Mouse (Mus musculus): ENCODE data around the gene Smco3. TPM values are rescaled to one million over a fixed set of nuclear protein-coding genes. Genes with fewer than 3 reads are reported as not detected.

Smco3 gene
- polyA plus RNA-seq, 1 experiment from 2014 or later, result 1.9 TPM

DNA sequence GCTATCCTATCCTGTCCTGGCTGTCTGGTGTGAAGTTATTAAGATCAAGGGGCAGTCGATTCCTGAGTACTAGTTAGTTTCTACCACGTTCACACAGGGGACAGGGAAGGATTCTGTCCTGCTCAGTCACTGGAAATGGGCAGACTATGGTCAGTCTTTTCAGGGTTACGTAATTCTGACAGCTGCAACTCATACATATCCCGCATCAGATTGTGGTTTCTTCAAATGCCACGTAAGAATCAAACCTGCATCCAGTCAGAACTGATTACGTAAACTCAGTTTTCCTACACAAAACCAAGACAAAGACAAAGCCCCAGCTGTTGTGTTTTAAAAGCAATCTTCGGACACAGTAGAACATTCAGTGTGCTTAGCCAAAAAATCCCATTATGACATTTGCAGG is 19.9 kb downstream of the Smco3 start:
- WGBS, result 92% methylated on average over 7 of the region's 7 CpGs
- peaks cover 74% of the 10 kb centered on the region for H3K36me3 ChIP-seq

GRCm38 (mm10) chr6:136813117-136813516 is 22.1 kb downstream of the Smco3 start:
- no peaks in the 10 kb centered on the region for H3K9me3 ChIP-seq
- 35% methylated on average over 4 of the region's 4 CpGs for WGBS
- H3K27me3 ChIP-seq (replicated peaks), result no peaks in the 10 kb centered on the region
- no peak overlapping the region for H3K4me3 ChIP-seq (replicated peaks)
- H3K4me2 ChIP-seq, result no peak overlapping the region
- H3K36me3 ChIP-seq, result peaks cover 59% of the 10 kb centered on the region
- H3K4me1 ChIP-seq, result 0 out of 2 replicates have a peak, but pooled peaks cover 7% of the 10 kb centered on the region
- peak overlapping the region; percentile 8; the same call in 1 of the 2 replicates for H3K27ac ChIP-seq
- no peak for ATAC-seq (ENCODE audit: insufficient read depth, low FRiP score, low read depth)
- H3K9ac ChIP-seq, result no peak overlapping the region

More for the DNA sequence above, 19.9 kb downstream of the Smco3 start:
- no peaks in the 10 kb centered on the region for H3K27me3 ChIP-seq (replicated peaks)
- no peaks in the 10 kb centered on the region for H3K4me1 ChIP-seq
- H3K4me3 ChIP-seq (replicated peaks), result no peak overlapping the region
- ATAC-seq (ENCODE audit: insufficient read depth, low FRiP score, low read depth), result no peak
- H3K9me3 ChIP-seq, result no peaks in the 10 kb centered on the region
- no peak overlapping the region for H3K4me2 ChIP-seq
- H3K27ac ChIP-seq, result no peak overlapping the region
- no peak overlapping the region for H3K9ac ChIP-seq

GRCm38 (mm10) chr6:136811196-136811595 is 24.1 kb downstream of the Smco3 start:
- Histone ChIP-seq H3K9ac (no peak overlapping the region), H3K27ac (peak overlapping the region; percentile 45; the same call in 1 of the 2 replicates)
- 81% methylated on average over 10 of the region's 10 CpGs for WGBS

DNA sequence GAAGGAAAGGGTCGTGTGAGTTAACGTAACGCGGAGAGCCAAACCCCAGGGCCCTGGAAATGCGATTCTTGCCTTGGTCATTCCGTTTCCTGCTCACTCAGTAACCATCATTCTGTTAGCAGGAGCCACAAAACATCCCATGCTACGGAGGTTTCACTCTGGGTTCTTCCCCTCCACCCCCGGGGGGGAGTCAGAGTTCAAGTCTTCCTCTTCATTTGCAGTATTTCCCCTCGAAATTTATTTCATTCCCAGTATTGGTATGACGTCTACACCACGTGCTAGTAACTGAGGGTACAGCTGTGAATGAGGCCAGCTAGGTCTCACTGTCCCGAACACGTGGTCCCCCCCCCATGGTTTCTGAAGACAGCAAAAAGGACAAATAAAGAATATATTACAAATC is 25.6 kb downstream of the Smco3 start:
- H3K27ac ChIP-seq, result no peak overlapping the region
- 65% methylated on average over 13 of the region's 13 CpGs for WGBS
- H3K27me3 ChIP-seq (replicated peaks), result no peaks in the 10 kb centered on the region

More at GRCm38 (mm10) chr6:136811196-136811595, 24.1 kb downstream of the Smco3 start:
- Histone ChIP-seq H3K4me3 (replicated peaks) (no peak overlapping the region), H3K27me3 (replicated peaks) (no peaks in the 10 kb centered on the region), H3K4me2 (no peak overlapping the region), H3K9me3 (no peaks in the 10 kb centered on the region), H3K36me3 (peaks cover 41% of the 10 kb centered on the region), H3K4me1 (0 out of 2 replicates have a peak, but pooled peaks cover 11% of the 10 kb centered on the region)
- ATAC-seq (ENCODE audit: insufficient read depth, low FRiP score, low read depth), result no peak

DNA sequence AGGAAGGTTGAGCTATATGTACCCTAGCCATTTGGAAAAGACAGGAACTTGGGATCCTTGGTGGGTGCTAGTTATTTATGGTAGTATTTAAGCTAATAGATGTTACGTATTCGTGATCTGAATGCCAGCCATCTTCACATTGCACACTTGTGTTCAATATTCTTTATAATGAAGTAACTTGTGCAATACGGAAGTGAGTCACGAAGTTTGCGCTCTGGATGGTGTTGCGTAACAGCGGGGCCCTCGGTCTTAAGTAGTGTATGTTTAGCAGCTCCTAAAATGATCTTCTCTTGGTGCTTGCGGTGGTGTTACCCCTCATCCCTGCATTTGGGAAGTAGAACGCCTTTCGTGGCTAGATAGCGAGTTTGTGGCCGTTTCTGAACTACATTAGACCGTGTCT is 26.2 kb downstream of the Smco3 start:
- no peak for ATAC-seq (ENCODE audit: insufficient read depth, low FRiP score, low read depth)
- peak overlapping the region; percentile 81 for H3K4me2 ChIP-seq
- H3K9ac ChIP-seq, result peak overlapping the region; percentile 61
- no peaks in the 10 kb centered on the region for H3K27me3 ChIP-seq (replicated peaks)
- H3K4me3 ChIP-seq (replicated peaks), result peak overlapping the region; percentile 76
- H3K4me1 ChIP-seq, result peaks cover 15% of the 10 kb centered on the region; the same call in 1 of the 2 replicates
- peaks cover 23% of the 10 kb centered on the region for H3K36me3 ChIP-seq
- H3K27ac ChIP-seq, result peak overlapping the region; percentile 84
- WGBS, result 17% methylated on average over 14 of the region's 14 CpGs
- no peaks in the 10 kb centered on the region for H3K9me3 ChIP-seq

More for the DNA sequence above, 25.6 kb downstream of the Smco3 start:
- H3K9ac ChIP-seq, result no peak overlapping the region; the same call in 1 of the 2 replicates
- peak overlapping the region; percentile 81 for H3K4me2 ChIP-seq
- H3K4me3 ChIP-seq (replicated peaks), result peak overlapping the region; percentile 76
- ATAC-seq (ENCODE audit: insufficient read depth, low FRiP score, low read depth), result no peak
- peaks cover 15% of the 10 kb centered on the region; the same call in 1 of the 2 replicates for H3K4me1 ChIP-seq
- peaks cover 29% of the 10 kb centered on the region for H3K36me3 ChIP-seq
- no peaks in the 10 kb centered on the region for H3K9me3 ChIP-seq

- H3K36me3 ChIP-seq, result peaks cover 19% of the 10 kb centered on the region; the same call in 1 of the 2 replicates
- H3K4me3 ChIP-seq (replicated peaks), result peak overlapping the region; percentile 76
- 1% methylated on average over 28 of the region's 28 CpGs for WGBS
- H3K4me2 ChIP-seq, result peak overlapping the region; percentile 81
- H3K27me3 ChIP-seq (replicated peaks), result no peaks in the 10 kb centered on the region
- peak overlapping the region; percentile 61 for H3K9ac ChIP-seq
- no peaks in the 10 kb centered on the region for H3K9me3 ChIP-seq
- peaks cover 15% of the 10 kb centered on the region; the same call in 1 of the 2 replicates for H3K4me1 ChIP-seq
- no peak for ATAC-seq (ENCODE audit: insufficient read depth, low FRiP score, low read depth)
- H3K27ac ChIP-seq, result peak overlapping the region; percentile 84
These were observed 26.6 kb downstream of the Smco3 start for GRCm38 (mm10) chr6:136808631-136809046.

GRCm38 (mm10) chr6:136808014-136808417 is 27.2 kb downstream of the Smco3 start, which contains the start of gene H2afj:
TSS of gene H2afj (plus strand) at chr6:136808244.
- H3K9me3 ChIP-seq, result no peaks in the 10 kb centered on the region
- peak within 1 kb of the TSS; percentile 94 for H3K27ac ChIP-seq
- ATAC-seq (ENCODE audit: insufficient read depth, low FRiP score, low read depth), result peak; percentile 86
- peak within 1 kb of the TSS; percentile 81 for H3K4me2 ChIP-seq
- H3K27me3 ChIP-seq (replicated peaks), result no peaks in the 10 kb centered on the region
- peak within 1 kb of the TSS; percentile 61 for H3K9ac ChIP-seq
- peak within 1 kb of the TSS; percentile 76 for H3K4me3 ChIP-seq (replicated peaks)
- under 1% methylated on average over 34 of the region's 34 CpGs for WGBS
- H3K36me3 ChIP-seq, result peaks cover 15% of the 10 kb centered on the region; the same call in 1 of the 2 replicates
- peaks cover 20% of the 10 kb centered on the region; the same call in 1 of the 2 replicates for H3K4me1 ChIP-seq

DNA sequence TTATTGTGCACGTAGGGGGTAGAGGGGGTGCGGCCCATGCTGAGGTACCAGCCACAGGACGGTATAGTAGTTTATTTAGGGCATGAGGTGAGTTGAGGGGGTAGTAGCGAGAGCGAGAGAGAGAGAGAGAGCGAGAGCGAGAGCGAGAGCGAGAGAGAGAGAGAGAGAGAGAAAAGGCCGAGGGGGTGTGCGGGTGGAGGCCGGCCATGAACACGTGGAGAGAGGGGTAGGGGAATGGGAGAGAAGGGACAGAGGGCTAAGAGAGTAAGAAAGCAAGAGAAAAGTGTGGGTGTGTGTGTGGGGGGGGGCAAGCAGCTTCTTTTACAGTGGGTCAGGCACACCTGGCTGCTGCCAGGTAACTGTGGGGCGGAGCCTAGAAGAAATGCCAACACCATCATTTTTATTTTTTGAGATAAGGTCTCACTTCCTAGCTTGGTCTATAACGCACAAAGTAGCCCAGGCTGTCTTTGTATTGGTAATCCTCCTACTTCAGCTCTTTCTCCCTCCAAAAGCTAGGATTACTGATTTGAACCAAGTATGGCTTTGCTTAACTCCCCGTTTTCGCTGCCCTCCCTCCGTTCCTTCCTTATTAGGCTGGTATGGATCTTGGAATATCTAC is 27.7 kb downstream of the Smco3 start:
- H3K9me3 ChIP-seq, result no peaks in the 10 kb centered on the region
- no peak for ATAC-seq (ENCODE audit: insufficient read depth, low FRiP score, low read depth)
- H3K36me3 ChIP-seq, result peaks cover 14% of the 10 kb centered on the region; the same call in 1 of the 2 replicates
- no peaks in the 10 kb centered on the region for H3K27me3 ChIP-seq (replicated peaks)
- peak overlapping the region; percentile 81 for H3K4me2 ChIP-seq
- peak overlapping the region; percentile 76 for H3K4me3 ChIP-seq (replicated peaks)
- H3K27ac ChIP-seq, result peak overlapping the region; percentile 94
- peaks cover 20% of the 10 kb centered on the region; the same call in 1 of the 2 replicates for H3K4me1 ChIP-seq
- H3K9ac ChIP-seq, result no peak overlapping the region; the same call in 1 of the 2 replicates
- 27% methylated on average over 18 of the region's 18 CpGs for WGBS

DNA sequence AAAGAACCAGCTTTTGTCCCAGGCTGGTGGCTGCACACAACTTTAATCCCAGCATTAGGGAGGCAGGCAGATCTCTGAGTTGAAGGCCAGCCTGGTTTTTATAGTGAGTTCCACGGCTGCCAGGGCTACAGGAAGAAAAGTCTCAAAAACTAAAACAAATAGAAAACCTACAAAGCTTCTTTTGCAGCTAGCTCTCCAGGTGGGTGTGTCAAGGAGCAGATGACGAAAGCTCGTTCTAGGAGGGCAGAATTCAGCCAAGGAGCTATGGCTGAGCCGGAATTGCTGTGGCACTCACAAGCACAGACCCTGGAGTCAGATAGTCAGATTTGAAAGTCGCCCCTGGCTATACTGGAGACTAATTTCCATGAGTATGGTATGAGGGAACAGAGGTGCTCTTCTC is 28.4 kb downstream of the Smco3 start:
- Histone ChIP-seq H3K36me3 (peaks cover 8% of the 10 kb centered on the region; the same call in 1 of the 2 replicates), H3K27me3 (replicated peaks) (no peaks in the 10 kb centered on the region), H3K27ac (peak overlapping the region; percentile 94), H3K9me3 (no peaks in the 10 kb centered on the region), H3K4me2 (peak overlapping the region; percentile 81), H3K9ac (no peak overlapping the region), H3K4me1 (peaks cover 20% of the 10 kb centered on the region; the same call in 1 of the 2 replicates), H3K4me3 (replicated peaks) (peak overlapping the region; percentile 76)
- WGBS, result 60% methylated on average over 5 of the region's 5 CpGs
- ATAC-seq (ENCODE audit: insufficient read depth, low FRiP score, low read depth), result no peak

DNA sequence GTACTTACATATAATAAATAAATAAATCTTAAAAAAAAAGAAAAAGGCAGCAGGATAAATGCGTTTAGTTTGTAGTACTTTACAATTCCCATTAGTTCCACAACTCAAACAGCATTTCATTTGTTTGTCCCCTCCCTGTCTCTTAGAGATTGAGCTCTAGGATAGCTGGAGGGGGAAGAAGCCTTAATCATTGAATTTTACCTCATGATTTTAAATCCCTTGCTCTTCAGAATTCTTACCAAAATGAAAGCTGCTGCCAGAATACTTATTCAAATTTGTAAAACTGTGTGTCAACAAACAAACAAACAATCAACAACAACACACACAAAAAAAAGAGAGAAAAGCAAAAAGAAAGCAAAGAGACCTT is 29.9 kb downstream of the Smco3 start:
- 72% methylated on average over 1 of the region's 1 CpGs for WGBS
- Histone ChIP-seq H3K4me3 (replicated peaks) (no peak overlapping the region), H3K36me3 (0 out of 2 replicates have a peak, but pooled peaks cover 3% of the 10 kb centered on the region), H3K27me3 (replicated peaks) (no peaks in the 10 kb centered on the region), H3K9ac (no peak overlapping the region), H3K9me3 (no peaks in the 10 kb centered on the region), H3K27ac (peak overlapping the region; percentile 100; the same call in 1 of the 2 replicates), H3K4me2 (no peak overlapping the region; the same call in 1 of the 2 replicates), H3K4me1 (peaks cover 20% of the 10 kb centered on the region; the same call in 1 of the 2 replicates)
- ATAC-seq (ENCODE audit: insufficient read depth, low FRiP score, low read depth), result no peak

DNA sequence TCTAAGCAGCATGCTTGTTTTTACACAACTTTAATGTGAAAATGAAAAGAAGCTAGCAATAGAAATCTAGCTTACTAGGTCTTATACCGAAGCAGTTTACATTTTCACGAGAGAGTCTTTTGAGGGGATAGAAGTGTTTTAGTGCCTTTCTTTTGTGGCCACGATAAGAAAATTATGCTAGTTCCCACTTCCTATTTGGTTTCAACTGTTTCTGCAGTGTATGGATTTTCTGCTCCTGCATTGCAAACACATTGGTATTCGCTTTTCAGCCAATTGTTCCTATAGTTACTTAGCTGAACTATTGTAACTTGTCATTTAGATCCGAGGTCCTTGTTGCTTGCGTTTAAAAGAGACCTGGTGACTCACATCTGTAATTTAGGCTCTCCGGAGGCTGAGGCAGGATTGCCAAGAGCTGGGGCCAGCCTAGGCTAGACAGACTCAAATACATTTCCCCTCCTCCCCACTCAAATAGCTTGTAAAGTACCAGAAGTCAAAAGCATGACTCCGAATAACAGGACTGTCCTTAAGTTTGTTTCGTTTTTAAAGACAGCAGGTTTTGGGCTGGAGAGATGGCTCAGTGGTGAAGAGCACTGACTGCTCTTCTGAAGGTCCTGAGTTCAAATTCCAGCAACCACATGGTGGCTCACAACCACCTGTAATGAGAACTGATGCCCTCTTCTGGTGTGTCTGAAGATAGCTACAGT is 30.4 kb downstream of the Smco3 start:
- peak overlapping the region; percentile 56 for H3K4me3 ChIP-seq (replicated peaks)
- 22% methylated on average over 9 of the region's 9 CpGs for WGBS
- H3K4me1 ChIP-seq, result peaks cover 20% of the 10 kb centered on the region; the same call in 1 of the 2 replicates
- H3K27ac ChIP-seq, result peak overlapping the region; percentile 100
- no peaks in the 10 kb centered on the region for H3K36me3 ChIP-seq
- peak overlapping the region; percentile 81 for H3K4me2 ChIP-seq
- H3K9ac ChIP-seq, result peak overlapping the region; percentile 8; the same call in 1 of the 2 replicates
- no peaks in the 10 kb centered on the region for H3K9me3 ChIP-seq
- no peak for ATAC-seq (ENCODE audit: insufficient read depth, low FRiP score, low read depth)
- H3K27me3 ChIP-seq (replicated peaks), result no peaks in the 10 kb centered on the region
